ENCODE assay signal across 11 mouse cellular contexts in genomic region chr1:68873635-68874020, GRCm38 (mm10).
"Had no signal": no experiment of that assay in that cellular context is flagged by ENCODE, and none has a peak within 500 bp of the region (broad histone marks: within the 10 kb centered on the region; RNA-seq: fewer than 3 reads in every experiment).

No protein-coding gene starts in this region.

- H3K9me3 ChIP-seq: limb, embryonic 12.5 days; liver, embryonic 13.5 days; lung, embryonic 15.5 days had no signal

- H3K4me3 ChIP-seq: layer of hippocampus, adult 2 months; limb, embryonic 12.5 days; liver, embryonic 13.5 days; lung, embryonic 15.5 days had no signal

- H3K4me2 ChIP-seq: limb, embryonic 12.5 days; liver, embryonic 13.5 days; lung, embryonic 15.5 days had no signal

- ATAC-seq: liver, postnatal 0 days had no signal

- H3K27me3 ChIP-seq: limb, embryonic 12.5 days; liver, embryonic 13.5 days; lung, embryonic 15.5 days had no signal

- H3K4me1 ChIP-seq: limb, embryonic 12.5 days; liver, embryonic 13.5 days; lung, embryonic 15.5 days had no signal

- H3K36me3 ChIP-seq: limb, embryonic 12.5 days; liver, embryonic 13.5 days; lung, embryonic 15.5 days had no signal

- H3K9ac ChIP-seq: limb, embryonic 12.5 days; liver, embryonic 13.5 days; liver, postnatal 0 days; lung, embryonic 15.5 days had no signal

- DNase-seq: kidney, postnatal 10 days; kidney, postnatal 4 days; liver; liver, embryonic 13.5 days; liver, postnatal 0 days; right cerebral cortex, adult 18-20 months; right cerebral cortex, postnatal 25 days; thymus, postnatal 4 days had no signal

- H3K27ac ChIP-seq: layer of hippocampus, adult 2 months; limb, embryonic 12.5 days; liver, embryonic 13.5 days; lung, embryonic 15.5 days had no signal
